Mouse (Mus musculus): Measurements from ENCODE around the gene Nfxl1. TPM values are rescaled to one million over a fixed set of nuclear protein-coding genes. Genes with fewer than 3 reads are reported as not detected.

Nfxl1 gene
- polyA plus RNA-seq, 3 experiments from 2014 or later: 2.5 to 2.8 (median 2.8) TPM

DNA sequence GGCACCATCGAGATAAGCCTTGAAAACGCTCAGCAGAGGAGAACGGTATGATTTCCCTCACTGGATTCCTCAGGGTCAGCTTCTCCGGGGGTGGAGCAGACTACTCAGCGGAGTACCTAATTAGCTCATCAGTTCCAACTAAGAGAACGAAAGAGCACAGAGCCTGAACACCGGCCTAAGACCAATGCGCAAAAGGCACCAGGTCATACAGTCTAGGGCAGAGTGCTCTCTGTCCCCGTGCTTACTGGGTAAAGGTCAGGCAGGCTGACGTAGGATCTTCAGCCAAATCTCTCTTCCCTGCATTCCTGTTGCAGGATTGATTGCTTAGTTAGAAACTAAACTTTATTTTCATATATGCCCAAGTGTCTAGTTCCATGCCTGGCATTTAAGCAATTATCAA, 61.2 kb downstream of the Nfxl1 start:
- no peak for ATAC-seq

GRCm38 (mm10) chr5:72496756-72497155, 62.7 kb downstream of the Nfxl1 start:
- ATAC-seq: no peak

DNA sequence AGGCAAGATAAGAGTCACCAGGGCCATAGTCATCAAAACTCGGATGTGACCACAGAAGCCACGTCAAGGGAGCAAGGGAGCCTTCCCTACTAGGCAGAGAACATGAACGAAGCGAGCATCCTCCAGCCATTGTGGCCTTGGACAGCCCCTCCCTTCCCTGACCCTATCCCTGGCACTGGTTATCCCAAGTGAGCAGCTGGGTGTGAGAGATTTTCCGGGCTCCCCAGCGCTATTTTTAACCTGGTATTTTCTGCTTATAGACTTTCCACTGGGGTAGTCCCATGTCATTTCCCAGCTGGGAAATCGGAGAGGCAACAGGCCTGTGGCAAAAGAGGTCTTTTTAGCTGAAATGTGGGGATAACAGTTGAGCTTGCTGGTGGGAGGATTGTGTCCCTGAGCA, 65.6 kb downstream of the Nfxl1 start:
- no peak for ATAC-seq

DNA sequence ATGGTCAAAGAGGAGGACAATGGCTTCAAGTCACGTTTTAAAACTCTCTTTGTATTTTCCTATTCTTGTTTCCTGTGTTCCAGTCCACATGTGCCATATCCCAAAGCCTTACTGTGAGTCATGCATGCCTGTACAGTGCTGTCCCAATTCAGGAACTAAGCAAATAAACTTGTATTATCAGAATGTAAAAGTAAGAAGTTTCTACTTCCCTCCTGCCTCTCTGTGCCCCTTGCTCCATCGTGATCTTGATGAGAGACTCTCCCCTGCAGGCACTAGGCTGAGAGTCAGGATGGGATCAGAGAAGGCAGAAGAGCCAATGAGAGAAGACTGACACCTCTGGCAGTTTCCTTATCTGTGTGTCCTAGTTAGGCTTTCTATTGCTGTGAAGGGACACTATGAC, 68.3 kb downstream of the Nfxl1 start:
- no peak for ATAC-seq

- no peak for ATAC-seq
Measured at GRCm38 (mm10) chr5:72480456-72480855, 79.0 kb downstream of the Nfxl1 start.

- no peak for ATAC-seq
Measured at GRCm38 (mm10) chr5:72472317-72473009, 87.0 kb downstream of the Nfxl1 start.

GRCm38 (mm10) chr5:72471746-72472145, 87.7 kb downstream of the Nfxl1 start:
- ATAC-seq: no peak

DNA sequence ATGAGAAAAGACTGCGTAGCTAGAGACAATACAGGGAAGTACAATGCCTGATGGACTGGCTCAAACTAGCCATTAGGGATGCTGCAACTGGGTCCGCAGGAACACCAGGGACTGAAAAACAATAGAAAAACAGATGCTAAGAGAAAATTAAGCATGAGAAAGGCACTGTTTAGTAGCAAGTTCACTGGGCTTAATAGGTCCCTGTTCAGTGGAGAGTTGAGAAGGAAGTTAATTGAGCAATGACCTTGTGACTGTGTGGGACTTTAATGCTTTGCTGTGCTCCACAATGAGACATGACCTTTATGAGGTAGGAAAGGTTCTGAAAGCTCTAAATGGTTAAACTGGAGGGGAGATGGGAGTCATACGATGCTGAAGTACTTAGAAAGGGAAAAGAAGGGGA, 94.6 kb downstream of the Nfxl1 start:
- no peak for ATAC-seq

Other genes with a start within 250 kb of the Nfxl1 start
- gene Corin, start 55.2 kb downstream of the Nfxl1 start, polyA plus RNA-seq (2017; shearing (Covaris generic)): under 1 TPM; 0.12 to 0.30 (median 0.16) TPM
- gene Zar1, start 21.6 kb upstream of the Nfxl1 start, polyA plus RNA-seq (2017; shearing (Covaris generic)): not detected
- not detected for gene Gm5868, start 27.9 kb upstream of the Nfxl1 start, polyA plus RNA-seq (2017; shearing (Covaris generic))
- gene Cnga1, start 84.6 kb upstream of the Nfxl1 start, polyA plus RNA-seq (2017; shearing (Covaris generic)): 1 to 10 TPM in 2 of 3 experiments, under 1 TPM in 1; 0.94 to 1.7 (median 1.3) TPM
- gene Nipal1, start 88.1 kb upstream of the Nfxl1 start, polyA plus RNA-seq (2017; shearing (Covaris generic)): 10 to 100 TPM; 12.3 to 46.8 (median 34.3) TPM
- 10 to 100 TPM; 46.0 to 52.1 (median 51.6) TPM for gene Txk, start 193.1 kb upstream of the Nfxl1 start, polyA plus RNA-seq (2017; shearing (Covaris generic))

All from inflammation-experienced regulatory T-cells, adult 6 months (primary cell).